Mouse (Mus musculus) CH12.LX (cell line): ENCODE measurements around the gene Mmel1. TPM values are rescaled to one million over a fixed set of nuclear protein-coding genes. Genes with fewer than 3 reads are reported as not detected.

Experiments
- DNase-seq: peaks from one replicate; pipeline ENCODE4 v3.0.0-alpha.2; 2013; ENCODE audit errors: extremely low read depth
- H3K27ac ChIP-seq: 2 replicates; pipeline ENCODE4 v1.5.1; 2012; ENCODE audit warnings: low read depth, mild to moderate bottlenecking, control low read depth, moderate library complexity; ENCODE audit not compliant: insufficient read depth
- H3K27me3 ChIP-seq: replicated peaks from 2 replicates; pipeline ENCODE3; 2012; ENCODE audit warnings: inconsistent platforms
- H3K36me3 ChIP-seq, 2 experiments: replicated peaks in 1 of 2; 2 replicates each; pipeline versions ENCODE3 to v1.6.1; 2012; ENCODE audit warnings: inconsistent platforms in 1 of 2, low read length in 1 of 2, mild to moderate bottlenecking in 1 of 2, mixed read lengths in 1 of 2, moderate library complexity in 1 of 2; ENCODE audit not compliant: control insufficient read depth in 1 of 2, insufficient read depth in 1 of 2
- H3K4me1 ChIP-seq, 2 experiments: 2 replicates each; pipeline ENCODE4 v1.6.1; 2012; ENCODE audit warnings: inconsistent platforms in 1 of 2, moderate library complexity in 1 of 2; ENCODE audit not compliant: insufficient read depth in 2 of 2, control insufficient read depth in 1 of 2
- H3K4me2 ChIP-seq: 2 replicates; pipeline ENCODE4 v1.6.1; 2012; ENCODE audit warnings: low read depth, mild to moderate bottlenecking, control low read depth; ENCODE audit not compliant: poor library complexity, insufficient read depth, severe bottlenecking
- H3K4me3 ChIP-seq, 3 experiments: fragments of 150-350 bp in 1 of 3; sonication (generic) in 1 of 3; replicated peaks in 1 of 3; 2 replicates each; pipeline versions ENCODE3 to v1.5.1; 2011 to 2012; ENCODE audit warnings: low read depth in 2 of 3, low read length in 2 of 3, mild to moderate bottlenecking in 2 of 3, moderate library complexity in 2 of 3, control low read depth in 1 of 3, improper control_type of control experiment in 1 of 3, inconsistent platforms in 1 of 3, mixed read lengths in 1 of 3; ENCODE audit not compliant: poor library complexity in 1 of 3
- H3K79me2 ChIP-seq: replicated peaks from 2 replicates; pipeline ENCODE4 v1.6.1; 2012; ENCODE audit warnings: mild to moderate bottlenecking, moderate library complexity; ENCODE audit not compliant: control insufficient read depth, poor library complexity, insufficient read depth, severe bottlenecking; ENCODE audit errors: extremely low read depth
- H3K9ac ChIP-seq: 2 replicates; pipeline ENCODE4 v1.6.1; 2012; ENCODE audit warnings: low read depth, mild to moderate bottlenecking, control low read depth, moderate library complexity; ENCODE audit not compliant: insufficient read depth
- H3K9me3 ChIP-seq: replicated peaks from 2 replicates; pipeline ENCODE3; 2012; ENCODE audit warnings: low read length, inconsistent platforms, mixed read lengths
- CHD2 ChIP-seq: IDR thresholded peaks from 2 replicates; pipeline ENCODE4 v1.6.1; 2011; ENCODE audit warnings: low read length, improper control_type of control experiment
- CTCF ChIP-seq, 2 experiments: IDR thresholded peaks in 1 of 2; conservative IDR thresholded peaks in 1 of 2; 2 replicates each; pipeline ENCODE4 v1.5.1; 2011 to 2012; ENCODE audit warnings: low read depth in 2 of 2, low read length in 2 of 2, improper control_type of control experiment in 1 of 2, inconsistent platforms in 1 of 2, mild to moderate bottlenecking in 1 of 2, moderate library complexity in 1 of 2
- ETS1 ChIP-seq: conservative IDR thresholded peaks from 2 replicates; pipeline ENCODE4 v1.6.1; 2012; ENCODE audit warnings: low read depth, mild to moderate bottlenecking, inconsistent platforms, low read length, improper control_type of control experiment, moderate library complexity
- GABPA ChIP-seq: IDR thresholded peaks from 2 replicates; pipeline ENCODE4 v1.6.1; 2012; ENCODE audit warnings: low read depth, low read length, improper control_type of control experiment, inconsistent platforms; ENCODE audit not compliant: insufficient replicate concordance
- HCFC1 ChIP-seq: IDR thresholded peaks from 2 replicates; pipeline ENCODE4 v1.6.1; 2012; ENCODE audit warnings: low read depth, mild to moderate bottlenecking, inconsistent platforms, low read length, improper control_type of control experiment
- JUN ChIP-seq: IDR thresholded peaks from 2 replicates; pipeline ENCODE4 v1.6.1; 2011; ENCODE audit warnings: low read depth, mild to moderate bottlenecking, low read length, improper control_type of control experiment, moderate library complexity; ENCODE audit not compliant: insufficient read depth
- MXI1 ChIP-seq: IDR thresholded peaks from 2 replicates; pipeline ENCODE4 v1.6.1; 2011; ENCODE audit warnings: mild to moderate bottlenecking, low read depth, low read length, improper control_type of control experiment
- NELFE ChIP-seq: IDR thresholded peaks from 2 replicates; pipeline ENCODE4 v1.6.1; 2011; ENCODE audit warnings: low read depth, low read length, improper control_type of control experiment
- NRF1 ChIP-seq: IDR thresholded peaks from 2 replicates; pipeline ENCODE4 v1.6.1; 2014; ENCODE audit warnings: low read depth, mild to moderate bottlenecking, inconsistent platforms, low read length, improper control_type of control experiment, moderate library complexity
- PAX5 ChIP-seq: IDR thresholded peaks from 2 replicates; pipeline ENCODE4 v1.6.1; 2012; ENCODE audit warnings: low read length, inconsistent platforms, mixed read lengths
- POLR2A ChIP-seq: IDR thresholded peaks from 2 replicates; pipeline ENCODE4 v1.6.1; 2011; ENCODE audit warnings: low read depth, mild to moderate bottlenecking, improper control_type of control experiment, low read length
- POLR2AphosphoS2 ChIP-seq: IDR thresholded peaks from 2 replicates; pipeline ENCODE4 v1.6.1; 2011; ENCODE audit warnings: low read depth, low read length, improper control_type of control experiment
- RAD21 ChIP-seq: IDR thresholded peaks from 2 replicates; pipeline ENCODE4 v1.6.1; 2011; ENCODE audit warnings: low read depth, mild to moderate bottlenecking, low read length, improper control_type of control experiment, moderate library complexity
- SMC3 ChIP-seq: IDR thresholded peaks from 2 replicates; pipeline ENCODE4 v1.6.1; 2011; ENCODE audit warnings: low read depth, low read length, improper control_type of control experiment
- TBP ChIP-seq: conservative IDR thresholded peaks from 2 replicates; pipeline ENCODE4 v1.6.1; 2011; ENCODE audit warnings: low read depth, low read length, improper control_type of control experiment
- TCF12 ChIP-seq: IDR thresholded peaks from 2 replicates; pipeline ENCODE4 v1.6.1; 2014; ENCODE audit warnings: low read depth, mild to moderate bottlenecking, inconsistent platforms, low read length, improper control_type of control experiment
- UBTF ChIP-seq: IDR thresholded peaks from 2 replicates; pipeline ENCODE4 v1.6.1; 2012; ENCODE audit warnings: low read depth, mild to moderate bottlenecking, inconsistent platforms, low read length, improper control_type of control experiment, moderate library complexity
- USF2 ChIP-seq: conservative IDR thresholded peaks from 2 replicates; pipeline ENCODE4 v1.6.1; 2011; ENCODE audit warnings: low read depth, low read length, improper control_type of control experiment
- ZC3H11A ChIP-seq: IDR thresholded peaks from 2 replicates; pipeline ENCODE4 v1.6.1; 2012; ENCODE audit warnings: low read depth, mild to moderate bottlenecking, inconsistent platforms, low read length, improper control_type of control experiment
- ZKSCAN1 ChIP-seq: IDR thresholded peaks from 2 replicates; pipeline ENCODE4 v1.6.1; 2012; ENCODE audit warnings: low read depth, inconsistent platforms, low read length, improper control_type of control experiment, borderline replicate concordance
- dilution Hi-C: fragments of 300-500 bp; cut with MboI; formaldehyde crosslinking; loops from 2 replicates; pipeline ENCODE4 v1.14.3; 2020; ENCODE audit warnings: low sequenced_read_pairs; ENCODE audit not compliant: extremely low pct_unique_long_range_greater_than_20kb, extremely low pct_ligation_motif_present
- in situ Hi-C: fragments of 300-500 bp; cut with MboI; formaldehyde crosslinking; loops from 3 replicates; pipeline ENCODE4 v1.14.3; 2019; ENCODE audit warnings: low sequenced_read_pairs, low pct_ligation_motif_present, low pct_unique_long_range_greater_than_20kb, mixed read lengths
- polyA plus RNA-seq: library from polyadenylated mRNA; unstranded; fragments of >175 nt; gene quantifications from 2 replicates; pipeline ENCODE4 v1.2.1, GENCODE M21; 2012; ENCODE audit warnings: low read depth; ENCODE audit not compliant: insufficient read length
- total RNA-seq, 2 experiments: library from RNA; depleted of rRNA; stranded (reverse); fragments of 300-350 nt in 1 of 2; fragments of >200 nt in 1 of 2; gene quantifications; 2 replicates each; pipeline ENCODE4 v1.2.3; 2012 to 2014

Mmel1 gene
- total RNA-seq (2012; rRNA removed) (2.0 and 3.9 TPM in 2 replicates), total RNA-seq (2014; rRNA removed) (2.0 and 2.2 TPM in 2 replicates), polyA plus RNA-seq (0.70 and 0.71 TPM in 2 replicates)

- Histone ChIP-seq H3K9ac (no peak within 1 kb of the TSS), H3K4me2 (no peak within 1 kb of the TSS), H3K36me3 (no peaks in the 10 kb centered on the region), H3K27ac (no peak within 1 kb of the TSS), H3K4me3 (no peak within 1 kb of the TSS), H3K4me1 (peaks cover 0 to 6% of the 10 kb centered on the region in 2 experiments; a peak in 2 of 4 replicates), H3K27me3 (peaks cover 85% of the 10 kb centered on the region), H3K79me2 (no peaks in the 10 kb centered on the region)
- dilution Hi-C loops = no loop called here
- DNase-seq = no peak
- TF ChIP-seq GABPA (no peak), MXI1 (no peak), JUN (no peak)
- TF ChIP-seq, all 38 proteins: peak for 0
- H3K9me3 ChIP-seq = peaks cover 7% of the 10 kb centered on the region
- in situ Hi-C loops = no loop called here
These were observed at the start of gene Mmel1 for GRCm38 (mm10) chr4:154869440-154869839. Gene Mmel1, plus strand, starts transcription at chr4:154869585.

- dilution Hi-C loops = no loop called here
- Histone ChIP-seq H3K27ac (no peak overlapping the region), H3K79me2 (no peaks in the 10 kb centered on the region), H3K4me2 (no peak overlapping the region), H3K9me3 (peaks cover 4% of the 10 kb centered on the region), H3K4me1 (no peaks in the 10 kb centered on the region), H3K27me3 (peaks cover 73% of the 10 kb centered on the region), H3K9ac (no peak overlapping the region), H3K4me3 (no peak overlapping the region), H3K36me3 (no peaks in the 10 kb centered on the region)
- TF ChIP-seq RAD21 (peak; percentile 85), TCF12 (peak; percentile 24; the same call in 1 of the 2 replicates), SMC3 (peak; percentile 69), ETS1 (no peak), CTCF (conservative IDR thresholded peaks at IDR 0.05 in 1 of 2, IDR thresholded peaks at IDR 0.05 in 1 of 2; ENCODE audit: low read depth in 2 of 2, low read length in 2 of 2) (peak; percentile 73 to 88; a peak in 2 of 4 replicates), PAX5 (no peak)
- in situ Hi-C loops = loop anchor here (10.0 kb wide), 1 partner anchor 71 kb away; no protein-coding TSS in a partner anchor
- DNase-seq = peak; percentile 29
These were observed 43.7 kb upstream of the Mmel1 start for GRCm38 (mm10) chr4:154825662-154826061.

- no peak for DNase-seq
- H3K4me2 ChIP-seq = no peak overlapping the region
- H3K27ac ChIP-seq = no peak overlapping the region
- dilution Hi-C loops = no loop called here
- H3K9me3 ChIP-seq = peaks cover 4% of the 10 kb centered on the region
- no peaks in the 10 kb centered on the region for H3K79me2 ChIP-seq
- TF ChIP-seq NELFE = no peak
- TF ChIP-seq POLR2AphosphoS2 = no peak
- TF ChIP-seq TBP = no peak
- no peak for TF ChIP-seq MXI1
- no peak for TF ChIP-seq RAD21
- TF ChIP-seq ZKSCAN1 = no peak
- TF ChIP-seq HCFC1 = no peak
- no peak for TF ChIP-seq UBTF
- TF ChIP-seq POLR2A = no peak
- TF ChIP-seq NRF1 = no peak
- TF ChIP-seq TCF12 = no peak
- no peak for TF ChIP-seq USF2
- TF ChIP-seq CHD2 = no peak
- TF ChIP-seq ZC3H11A = no peak
- no peak for TF ChIP-seq PAX5
- H3K4me1 ChIP-seq = no peaks in the 10 kb centered on the region
- H3K36me3 ChIP-seq = no peaks in the 10 kb centered on the region
- in situ Hi-C loops = loop anchor here (10.0 kb wide), 1 partner anchor 71 kb away; no protein-coding TSS in a partner anchor
- peaks cover 72% of the 10 kb centered on the region for H3K27me3 ChIP-seq
- no peak overlapping the region for H3K4me3 ChIP-seq
- H3K9ac ChIP-seq = no peak overlapping the region
These were observed 43.2 kb upstream of the Mmel1 start for GRCm38 (mm10) chr4:154826224-154826623.
